Comparison of ENCODE assay signal across 18 mouse cellular contexts in the genomic region with DNA sequence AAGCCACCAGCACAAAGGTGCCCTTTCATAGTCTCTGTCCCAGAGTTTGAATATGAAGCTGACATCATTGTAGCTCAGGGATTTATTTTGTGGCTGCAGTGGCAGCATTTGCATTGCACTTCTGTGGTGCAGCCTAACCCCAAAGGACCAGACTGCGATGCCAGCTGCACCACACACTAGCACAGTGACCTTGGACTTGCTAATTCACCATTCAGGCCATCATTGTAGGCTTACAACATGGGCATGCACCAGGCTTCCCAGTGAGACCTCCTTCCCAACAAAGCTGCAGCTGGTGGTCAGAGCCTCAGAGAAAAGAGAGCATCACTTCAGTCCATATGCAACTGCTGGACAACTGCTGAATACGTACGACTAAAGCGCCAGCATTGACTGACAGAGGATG.
"Had no signal": no experiment of that assay in that cellular context is flagged by ENCODE, and none has a peak within 500 bp of the region (broad histone marks: within the 10 kb centered on the region; RNA-seq: fewer than 3 reads in every experiment).

No protein-coding gene starts in this region.

- H3K9me3 ChIP-seq: kidney, embryonic 15.5 days; liver, embryonic 13.5 days; neural tube, embryonic 12.5 days; neural tube, embryonic 15.5 days had no signal

- H3K36me3 ChIP-seq: kidney, embryonic 15.5 days; liver, embryonic 13.5 days; neural tube, embryonic 12.5 days; neural tube, embryonic 15.5 days had no signal

- H3K9ac ChIP-seq: kidney, embryonic 15.5 days; liver, embryonic 13.5 days; neural tube, embryonic 12.5 days; neural tube, embryonic 15.5 days had no signal

- H3K4me2 ChIP-seq: kidney, embryonic 15.5 days; liver, embryonic 13.5 days; neural tube, embryonic 12.5 days; neural tube, embryonic 15.5 days had no signal

- H3K27me3 ChIP-seq: kidney, embryonic 15.5 days; liver, embryonic 13.5 days; neural tube, embryonic 12.5 days; neural tube, embryonic 15.5 days had no signal

- H3K4me1 ChIP-seq: kidney, embryonic 15.5 days; liver, embryonic 13.5 days; neural tube, embryonic 15.5 days had no signal

- H3K4me3 ChIP-seq: kidney, embryonic 15.5 days; left cerebral cortex, adult 2 months; liver, embryonic 13.5 days; neural tube, embryonic 12.5 days; neural tube, embryonic 15.5 days had no signal

- DNase-seq: kidney, adult 8-10 months; kidney, postnatal 10 days; kidney, postnatal 36 days; layer of hippocampus, postnatal 36 days; liver, embryonic 13.5 days; lung, adult 2 months; right cerebral cortex, adult 18-20 months; right cerebral cortex, postnatal 14 days; right cerebral cortex, postnatal 4 days; thymus, adult 2 months; thymus, postnatal 14 days; thymus, postnatal 4 days had no signal

- H3K27ac ChIP-seq: kidney, embryonic 15.5 days; left cerebral cortex, adult 2 months; liver, embryonic 13.5 days; macrophage; neural tube, embryonic 12.5 days; neural tube, embryonic 15.5 days; stomach, postnatal 0 days had no signal
